Mouse (Mus musculus) heart, embryonic 14.5 days (tissue): ENCODE data around the gene Tmem108. TPM values are rescaled to one million over a fixed set of nuclear protein-coding genes. Genes with fewer than 3 reads are reported as not detected.

Experiments
- ATAC-seq: fragments of 200-750 bp; cut with Nextera tagmentation; 2 replicates; pipeline ENCODE4 v1.8.0; 2017; ENCODE audit warnings: low read depth, moderate TSS enrichment; ENCODE audit not compliant: insufficient number of reproducible peaks, insufficient read depth, low FRiP score
- H3K27ac ChIP-seq, 2 experiments: fragments of 200-500 bp in 1 of 2; fragments of 300-500 bp in 1 of 2; sonication (generic) in 1 of 2; replicated peaks in 1 of 2; 2 replicates each; pipeline ENCODE4 v1.5.1; 2012 to 2014; ENCODE audit warnings: low read depth in 2 of 2, low read length in 2 of 2, control low read depth in 1 of 2, mild to moderate bottlenecking in 1 of 2, mixed read lengths in 1 of 2; ENCODE audit not compliant: control insufficient read depth in 1 of 2, insufficient read depth in 1 of 2
- H3K27me3 ChIP-seq: fragments of 300-500 bp; sonication (generic); 2 replicates; pipeline ENCODE4 v1.6.1; 2014; ENCODE audit warnings: mild to moderate bottlenecking, low read length, control low read depth; ENCODE audit not compliant: control insufficient read depth, insufficient read depth
- H3K36me3 ChIP-seq: fragments of 300-500 bp; sonication (generic); 2 replicates; pipeline ENCODE4 v1.6.1; 2014; ENCODE audit warnings: mild to moderate bottlenecking, control low read depth, low read length, mixed read lengths; ENCODE audit not compliant: control insufficient read depth, insufficient read depth
- H3K4me1 ChIP-seq, 2 experiments: fragments of 200-500 bp in 1 of 2; fragments of 300-500 bp in 1 of 2; sonication (generic) in 1 of 2; 2 replicates each; pipeline ENCODE4 v1.6.1; 2012 to 2014; ENCODE audit warnings: low read length in 2 of 2, control low read depth in 1 of 2, mixed read lengths in 1 of 2; ENCODE audit not compliant: control insufficient read depth in 2 of 2, insufficient read depth in 2 of 2
- H3K4me2 ChIP-seq: fragments of 300-500 bp; sonication (generic); 2 replicates; pipeline ENCODE4 v1.6.1; 2014; ENCODE audit warnings: mild to moderate bottlenecking, low read length
- H3K4me3 ChIP-seq, 2 experiments: fragments of 200-500 bp in 1 of 2; fragments of 300-500 bp in 1 of 2; sonication (generic) in 1 of 2; 2 replicates each; pipeline ENCODE4 v1.5.1; 2012 to 2014; ENCODE audit warnings: low read length in 2 of 2, mild to moderate bottlenecking in 2 of 2, control low read depth in 1 of 2, low read depth in 1 of 2, moderate library complexity in 1 of 2; ENCODE audit not compliant: control insufficient read depth in 1 of 2, insufficient read depth in 1 of 2
- H3K9ac ChIP-seq: fragments of 300-500 bp; sonication (generic); 2 replicates; pipeline ENCODE4 v1.6.1; 2014; ENCODE audit warnings: mild to moderate bottlenecking, low read length
- H3K9me3 ChIP-seq: fragments of 300-500 bp; sonication (generic); 2 replicates; pipeline ENCODE4 v1.6.1; 2016; ENCODE audit warnings: low read length, control low read depth; ENCODE audit not compliant: control insufficient read depth
- WGBS: fragments of 180-500 bp; shearing (Covaris S2); extraction: QIAGEN DNeasy Blood & Tissue Kit; methylation state at CpG from one replicate; pipeline ENCODE4 v1.1.7; 2014; 5-methylcytosine and 5-hydroxymethylcytosine counted together
- polyA plus RNA-seq: library from polyadenylated mRNA; unstranded; fragments of >200 nt; fragmentation: Nextera tagmentation; extraction: Ambion mirVana; gene quantifications from 2 replicates; pipeline ENCODE4 v1.2.1, GENCODE M21; 2014

Gene Tmem108
- polyA plus RNA-seq, 1 experiment from 2014 or later, result 74.3 TPM

GRCm38 (mm10) chr9:103563864-103564610, 197.6 kb downstream of the Tmem108 start:
- no peaks in the 10 kb centered on the region for H3K36me3 ChIP-seq
- H3K4me3 ChIP-seq, result no peak overlapping the region
- no peak for ATAC-seq
- H3K27ac ChIP-seq, result no peak overlapping the region
- 62% methylated on average over 10 of the region's 10 CpGs for WGBS
- H3K27me3 ChIP-seq, result no peaks in the 10 kb centered on the region
- peaks cover 8 to 15% of the 10 kb centered on the region in 2 experiments for H3K4me1 ChIP-seq
- H3K9ac ChIP-seq, result no peak overlapping the region
- 0 out of 2 replicates have a peak, but pooled peaks cover 3% of the 10 kb centered on the region for H3K9me3 ChIP-seq
- H3K4me2 ChIP-seq, result no peak overlapping the region

GRCm38 (mm10) chr9:103562063-103562462, 199.6 kb downstream of the Tmem108 start:
- Histone ChIP-seq H3K4me3 (no peak overlapping the region), H3K27ac (no peak overlapping the region), H3K4me2 (no peak overlapping the region), H3K36me3 (no peaks in the 10 kb centered on the region), H3K27me3 (no peaks in the 10 kb centered on the region), H3K9ac (no peak overlapping the region), H3K4me1 (peaks cover 13 to 20% of the 10 kb centered on the region in 2 experiments), H3K9me3 (0 out of 2 replicates have a peak, but pooled peaks cover 3% of the 10 kb centered on the region)
- no peak for ATAC-seq
- 90% methylated on average over 1 of the region's 1 CpGs for WGBS

- 0 out of 2 replicates have a peak, but pooled peaks cover 3% of the 10 kb centered on the region for H3K9me3 ChIP-seq
- no peaks in the 10 kb centered on the region for H3K36me3 ChIP-seq
- peaks cover 21 to 28% of the 10 kb centered on the region in 2 experiments for H3K4me1 ChIP-seq
- no peaks in the 10 kb centered on the region for H3K27me3 ChIP-seq
- H3K27ac ChIP-seq, result peak overlapping the region; percentile 26; a peak in 3 of 4 replicates
- no peak overlapping the region for H3K9ac ChIP-seq
- H3K4me3 ChIP-seq, result no peak overlapping the region
- H3K4me2 ChIP-seq, result no peak overlapping the region
- no peak for ATAC-seq
- WGBS, result 55% methylated on average over 6 of the region's 6 CpGs
Measured at GRCm38 (mm10) chr9:103558741-103559140, 202.9 kb downstream of the Tmem108 start.

- no peaks in the 10 kb centered on the region for H3K27me3 ChIP-seq
- H3K9me3 ChIP-seq, result 0 out of 2 replicates have a peak, but pooled peaks cover 3% of the 10 kb centered on the region
- peaks cover 21 to 28% of the 10 kb centered on the region in 2 experiments for H3K4me1 ChIP-seq
- 59% methylated on average over 7 of the region's 7 CpGs for WGBS
- H3K9ac ChIP-seq, result no peak overlapping the region
- no peak overlapping the region for H3K4me3 ChIP-seq
- H3K27ac ChIP-seq, result 0 out of 4 replicates have a peak overlapping the region, but pooled peaks have one; percentile 26
- H3K4me2 ChIP-seq, result no peak overlapping the region
- no peaks in the 10 kb centered on the region for H3K36me3 ChIP-seq
- ATAC-seq, result no peak
Measured at GRCm38 (mm10) chr9:103558240-103558639, 203.4 kb downstream of the Tmem108 start.

- Histone ChIP-seq H3K27ac (no peak overlapping the region), H3K4me1 (peaks cover 21 to 28% of the 10 kb centered on the region in 2 experiments), H3K27me3 (no peaks in the 10 kb centered on the region), H3K9ac (no peak overlapping the region), H3K36me3 (no peaks in the 10 kb centered on the region), H3K4me2 (no peak overlapping the region), H3K9me3 (0 out of 2 replicates have a peak, but pooled peaks cover 2% of the 10 kb centered on the region), H3K4me3 (no peak overlapping the region)
- 85% methylated on average over 15 of the region's 15 CpGs for WGBS
- no peak for ATAC-seq
Measured at GRCm38 (mm10) chr9:103557085-103557484, 204.6 kb downstream of the Tmem108 start.

GRCm38 (mm10) chr9:103555334-103555733, 206.3 kb downstream of the Tmem108 start:
- H3K4me3 ChIP-seq, result no peak overlapping the region
- no peak overlapping the region for H3K9ac ChIP-seq
- WGBS, result 33% methylated on average over 6 of the region's 6 CpGs
- peaks cover 21 to 28% of the 10 kb centered on the region in 2 experiments for H3K4me1 ChIP-seq
- H3K9me3 ChIP-seq, result no peaks in the 10 kb centered on the region
- no peak overlapping the region for H3K27ac ChIP-seq
- no peak overlapping the region for H3K4me2 ChIP-seq
- H3K27me3 ChIP-seq, result no peaks in the 10 kb centered on the region
- no peaks in the 10 kb centered on the region for H3K36me3 ChIP-seq
- no peak for ATAC-seq

GRCm38 (mm10) chr9:103550661-103551248, 210.9 kb downstream of the Tmem108 start:
- no peak for ATAC-seq
- Histone ChIP-seq H3K4me3 (no peak overlapping the region), H3K9me3 (no peaks in the 10 kb centered on the region), H3K4me1 (peaks cover 7% of the 10 kb centered on the region in 2 experiments; a peak in 3 of 4 replicates), H3K9ac (no peak overlapping the region), H3K36me3 (no peaks in the 10 kb centered on the region), H3K27me3 (no peaks in the 10 kb centered on the region), H3K27ac (no peak overlapping the region), H3K4me2 (no peak overlapping the region)
- WGBS, result 81% methylated on average over 21 of the region's 21 CpGs
